Mouse (Mus musculus) layer of hippocampus, adult 18-20 months (tissue): ENCODE measurements at regions not wholly inside any gene's neighbourhood (a gene's known extent, or its start where the extent isn't known, plus 50 kb on each side); places are given as distances from the start of the nearest gene placed in this dataset.

Source experiments
- DNase-seq, 2 experiments: peaks; one replicate each; pipeline ENCODE4 v3.0.0; 2022; ENCODE audit warnings: low spot score in 2 of 2

DNA sequence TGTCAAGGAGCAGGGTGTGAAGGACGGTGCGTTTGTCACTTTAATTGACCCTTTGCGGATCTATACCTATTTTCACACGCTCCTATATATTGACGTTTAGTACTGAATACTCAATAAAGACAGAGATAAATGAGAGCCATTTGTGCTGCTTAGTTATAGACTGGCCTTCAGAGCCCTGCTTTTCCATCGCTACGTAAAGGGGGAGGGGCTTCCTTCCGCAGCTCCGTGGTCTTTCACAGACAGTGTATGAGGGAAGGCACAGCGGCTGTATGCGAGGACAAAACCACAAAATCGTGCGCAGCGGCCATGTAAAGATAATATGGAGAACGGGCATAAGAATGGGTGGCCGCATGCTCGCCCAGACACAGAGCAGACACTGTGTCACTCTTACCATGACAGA, 58.4 kb upstream of the Pced1b start:
- no peak for DNase-seq

DNA sequence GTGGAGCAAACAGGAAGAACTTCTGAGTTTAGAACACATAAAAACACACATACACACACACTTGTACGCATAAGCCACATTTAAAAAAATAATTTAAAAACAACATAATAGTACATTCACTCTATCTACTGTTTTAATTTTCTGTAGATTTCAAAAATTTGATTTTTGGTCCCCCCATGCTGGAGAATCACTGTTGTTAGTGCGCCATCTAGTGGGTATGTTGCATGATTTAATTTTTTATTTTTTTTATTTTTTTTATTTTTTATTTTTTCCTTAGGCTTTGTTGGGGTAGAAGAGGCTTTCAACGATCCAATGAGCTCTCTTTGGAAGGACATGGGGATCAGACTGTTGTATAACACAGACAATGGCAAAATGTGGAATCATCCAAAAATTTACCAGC, 59.1 kb upstream of the Pced1b start:
- DNase-seq: no peak

DNA sequence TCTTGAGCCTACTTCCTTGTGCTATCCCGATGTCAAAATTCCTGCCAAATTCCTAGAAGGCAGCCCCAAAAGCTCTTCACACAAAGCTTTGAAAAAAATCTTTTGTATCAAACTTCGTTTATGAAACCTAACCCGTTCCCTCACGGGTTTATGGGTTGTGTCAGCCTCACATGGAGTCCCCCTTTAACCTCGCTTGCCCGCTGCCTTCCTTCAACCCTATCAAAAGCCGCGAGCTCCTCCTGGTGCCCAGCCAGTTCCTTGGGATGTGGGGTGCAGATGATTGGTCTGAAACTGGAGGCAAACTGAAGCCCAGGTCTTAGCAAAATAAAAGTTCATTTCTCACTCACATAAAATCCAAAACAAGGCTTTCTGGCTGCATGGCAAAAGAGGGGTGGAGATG, 60.9 kb upstream of the Pced1b start:
- DNase-seq: no peak

DNA sequence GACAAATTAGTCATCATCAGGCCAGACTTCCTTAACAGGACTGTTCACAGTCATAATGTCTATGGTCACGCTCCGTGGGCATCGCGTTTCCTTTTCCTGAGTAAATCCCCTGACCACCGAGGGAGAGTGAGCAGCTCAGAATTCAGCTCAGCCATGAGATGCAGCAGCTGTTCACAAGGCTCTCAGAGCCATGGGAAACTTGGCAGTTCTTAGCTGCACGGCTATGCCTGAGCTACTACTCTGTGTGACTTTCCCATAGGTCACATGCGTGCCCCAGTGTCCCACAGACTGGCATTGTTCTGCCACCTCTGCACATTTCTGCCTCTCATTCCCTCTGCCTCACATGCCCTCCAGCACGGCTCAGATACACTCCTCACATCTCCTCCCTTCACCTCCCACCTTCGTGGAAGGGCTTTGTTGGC, 64.3 kb upstream of the Pced1b start:
- DNase-seq: no peak

DNA sequence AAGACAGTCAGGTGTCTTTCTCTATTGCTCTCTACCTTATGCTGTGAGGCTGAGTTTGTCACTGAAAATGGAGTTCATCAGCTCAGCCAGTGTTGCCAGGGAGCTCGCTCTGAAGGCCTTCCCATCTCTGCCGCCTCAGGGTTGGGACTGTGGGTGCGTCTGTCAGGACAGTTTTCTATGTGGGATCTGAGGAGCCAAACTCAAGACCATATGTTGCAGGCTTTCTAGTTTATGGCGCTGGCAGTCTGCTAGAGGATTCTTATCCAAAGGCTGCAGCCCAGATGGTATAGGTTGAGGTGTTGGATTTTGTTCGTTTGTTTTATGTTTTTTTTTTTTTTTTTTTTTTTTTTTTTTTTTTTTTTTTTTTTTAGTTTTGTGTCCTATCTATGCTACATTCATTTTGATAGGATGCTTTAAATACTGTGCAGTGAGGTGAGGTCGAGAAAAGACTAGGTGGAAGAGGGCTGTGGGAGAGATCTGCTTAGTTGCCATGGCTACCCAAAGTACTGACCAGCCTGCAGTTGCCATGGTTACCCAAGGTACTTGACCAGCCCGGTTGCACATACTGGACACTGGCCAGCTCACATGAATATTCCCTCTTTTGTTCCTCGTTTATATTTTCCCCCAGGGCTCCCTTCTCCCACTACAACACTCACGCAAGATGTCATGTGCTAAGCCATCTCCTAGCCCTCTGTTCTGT, 65.8 kb upstream of the Pced1b start:
- peak in 1 of 2 experiments; percentile 11 for DNase-seq

DNA sequence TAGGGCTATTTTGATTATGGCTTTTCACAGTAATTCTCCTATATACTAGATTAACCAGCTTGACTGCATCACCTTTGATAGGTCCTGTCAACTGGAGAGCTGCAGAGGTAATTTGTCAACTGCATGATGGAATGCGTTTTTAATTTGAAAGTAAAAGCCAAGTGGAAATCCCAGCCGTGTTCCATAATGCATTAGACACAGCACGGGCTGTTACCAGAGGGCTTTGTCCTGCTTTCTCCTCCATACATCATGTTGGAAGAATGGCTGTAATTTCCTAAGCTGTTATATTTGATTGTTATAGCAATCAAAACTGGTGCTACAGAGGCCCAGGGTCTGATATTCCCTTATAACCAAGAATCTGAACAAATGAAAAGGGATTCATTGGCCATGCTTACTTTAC, 68.6 kb upstream of the Pced1b start:
- DNase-seq: no peak

DNA sequence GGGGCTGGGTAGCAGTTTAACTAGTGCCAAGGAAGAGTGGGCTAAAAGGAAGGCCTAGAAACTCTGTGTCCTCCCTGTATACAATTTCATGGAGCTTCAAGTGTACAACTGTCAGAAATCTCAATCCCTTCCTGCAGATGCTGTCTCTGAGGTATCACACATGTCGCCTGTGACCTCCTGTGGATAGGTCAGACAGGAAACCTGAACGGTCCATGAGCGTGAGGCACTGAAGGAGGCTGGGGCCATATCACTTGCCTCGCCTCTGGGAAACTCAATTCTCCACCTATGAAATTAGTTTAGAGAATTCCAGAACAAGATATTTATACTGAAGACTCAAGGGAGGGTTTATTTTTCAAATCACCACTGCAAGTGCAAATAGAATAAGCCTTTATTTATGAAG, 69.1 kb upstream of the Pced1b start:
- no peak for DNase-seq

DNA sequence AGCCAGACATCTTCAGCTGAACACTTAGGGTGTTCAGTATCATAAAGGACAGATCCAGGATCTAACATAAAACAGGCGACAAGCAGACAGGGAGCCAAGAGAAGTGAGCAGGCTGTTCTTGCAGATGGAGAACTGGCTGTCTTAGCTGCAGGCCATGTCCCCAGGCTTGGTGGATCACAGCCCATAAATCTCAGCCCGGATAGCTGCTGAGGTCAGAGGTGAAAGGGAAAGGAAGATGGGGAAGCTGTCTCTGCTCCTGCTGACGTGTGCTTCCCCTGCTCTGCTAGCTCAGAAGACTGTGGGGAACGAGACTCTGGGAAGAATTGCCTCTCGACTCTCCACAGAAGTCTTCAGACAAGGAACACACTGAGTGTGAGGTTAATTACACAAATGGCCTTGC, 71.9 kb upstream of the Pced1b start:
- DNase-seq: no peak

DNA sequence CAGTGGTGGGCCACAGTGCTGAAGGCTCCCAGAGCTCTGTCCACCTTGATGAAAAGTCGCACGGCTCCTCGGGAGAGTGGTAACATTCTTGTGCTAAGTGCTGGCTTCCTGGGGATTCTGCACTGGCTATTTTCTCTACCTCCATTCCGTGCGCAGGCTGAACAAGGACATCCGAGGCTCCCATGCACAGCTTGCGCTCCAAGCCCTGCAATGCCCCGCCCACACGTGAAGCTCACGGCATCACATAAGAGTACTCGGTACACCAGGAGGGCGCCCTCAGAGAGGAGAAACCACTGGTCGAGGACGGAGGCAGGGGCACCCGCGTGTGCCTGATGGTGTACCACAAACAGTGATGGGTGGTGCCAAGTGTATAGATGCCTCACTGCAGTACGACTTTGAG, 73.7 kb upstream of the Pced1b start:
- no peak for DNase-seq

DNA sequence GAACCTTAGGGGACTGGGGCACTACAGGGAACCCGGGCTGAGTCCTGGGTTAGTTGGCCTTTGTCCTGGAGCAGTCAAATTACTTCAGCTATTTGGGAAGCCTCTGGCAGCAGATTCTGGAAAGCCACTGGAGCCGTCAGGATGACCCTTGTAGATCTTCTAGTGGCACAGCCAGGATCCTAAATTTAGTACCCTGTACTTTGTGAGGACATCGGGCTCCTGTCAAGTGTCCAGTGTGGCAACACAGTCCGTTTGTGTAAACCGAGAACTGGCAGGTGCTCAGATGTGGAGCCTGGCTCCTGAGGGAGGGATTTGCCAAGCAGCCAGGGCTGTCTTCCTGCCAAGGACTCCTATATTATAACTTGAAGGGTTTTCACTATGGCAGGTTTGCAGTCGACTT, 76.8 kb upstream of the Pced1b start:
- no peak for DNase-seq

DNA sequence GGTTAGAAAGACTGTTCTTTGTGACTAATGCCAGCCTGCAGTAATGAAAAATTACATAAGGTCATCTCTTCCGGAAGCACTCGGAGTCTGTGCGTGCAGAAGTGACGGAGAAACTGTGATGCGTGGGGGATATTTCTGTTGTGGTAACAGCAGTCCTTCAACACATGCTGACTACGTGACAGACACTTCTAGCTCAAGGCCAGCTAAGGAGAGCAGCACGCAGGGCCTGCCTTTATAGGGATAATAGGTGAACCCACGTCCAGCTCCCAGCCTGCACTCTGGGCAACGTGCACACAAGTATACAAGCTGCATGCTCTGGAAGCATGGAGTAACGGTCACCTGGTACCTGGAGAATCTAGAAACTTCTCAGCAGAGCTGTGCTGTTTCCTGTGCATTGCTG, 77.5 kb upstream of the Pced1b start:
- DNase-seq: no peak

DNA sequence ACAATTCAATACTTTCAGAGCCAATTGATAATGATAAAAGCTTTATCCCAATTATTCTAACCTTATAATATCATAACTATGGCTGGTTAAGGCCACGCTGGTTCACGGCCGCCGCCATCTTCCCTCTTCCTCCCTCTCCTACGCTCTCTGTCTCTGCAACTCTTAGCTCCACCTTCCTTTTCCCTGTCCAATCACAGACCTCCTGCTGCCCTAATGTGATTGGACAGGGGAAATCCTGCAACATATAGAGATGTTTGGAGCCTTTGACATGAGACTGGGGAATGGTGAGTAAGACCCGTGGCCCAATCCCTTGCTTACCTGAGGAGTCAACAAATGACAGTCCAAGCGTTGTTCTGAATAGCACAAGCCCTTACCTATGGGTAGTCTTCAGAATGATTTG, 79.8 kb upstream of the Pced1b start:
- no peak for DNase-seq

DNA sequence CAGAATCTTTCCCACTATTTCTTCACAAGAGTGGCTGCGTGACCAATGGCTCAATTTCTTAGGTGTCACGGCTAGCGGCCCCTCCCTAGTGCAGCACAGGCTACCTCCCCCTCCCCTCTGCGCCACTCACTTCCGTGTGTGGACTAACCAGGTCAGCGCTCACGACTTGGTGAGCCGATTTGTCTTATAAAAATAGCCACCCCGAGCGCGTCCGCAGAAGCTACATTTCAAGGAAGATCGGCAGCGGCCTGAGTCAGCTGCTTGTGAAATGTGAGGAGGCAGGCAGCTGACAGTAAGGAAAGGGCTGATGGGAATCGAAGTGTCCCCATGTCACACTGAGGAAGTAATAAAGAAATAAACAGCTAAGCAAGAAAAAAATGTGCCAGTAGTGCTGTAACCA, 82.3 kb upstream of the Pced1b start:
- DNase-seq: no peak

DNA sequence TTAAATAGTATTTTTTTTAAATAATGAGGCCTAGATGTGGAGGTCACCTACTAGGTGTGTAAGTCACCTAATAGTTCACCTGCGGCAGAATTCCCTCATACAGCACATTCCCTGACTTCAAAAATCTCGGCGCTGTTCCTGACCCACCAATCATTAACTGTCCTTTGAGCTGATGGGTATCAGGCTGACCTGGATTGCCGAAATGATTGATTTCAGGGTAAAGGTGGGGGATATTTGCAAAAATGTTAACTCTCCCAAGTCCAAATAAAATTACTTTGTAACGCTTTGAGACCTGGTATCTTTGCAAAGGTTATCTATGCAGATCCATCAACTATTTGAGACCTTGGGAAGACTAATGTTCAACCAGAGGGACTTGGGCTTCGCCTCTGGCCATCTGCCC, 82.9 kb upstream of the Pced1b start:
- DNase-seq: no peak

DNA sequence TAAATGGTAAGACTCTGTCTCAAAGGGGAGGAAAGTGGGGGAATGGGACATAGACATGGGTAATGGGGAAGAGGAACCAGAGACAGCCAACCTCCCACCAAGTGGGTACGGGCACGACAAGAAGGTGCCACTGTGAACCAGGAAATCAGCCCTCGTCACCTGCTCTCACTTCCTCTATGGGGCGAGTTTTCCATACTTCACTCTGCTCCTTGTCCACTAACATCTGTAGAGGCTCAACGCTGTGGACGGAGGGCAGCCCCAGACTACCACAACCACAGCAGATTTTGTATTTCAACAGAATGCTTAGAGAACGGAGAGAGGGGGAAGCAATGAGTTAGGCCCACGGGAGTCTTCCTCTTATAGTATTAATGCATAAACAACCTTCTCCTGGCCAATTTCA, 83.8 kb upstream of the Pced1b start:
- DNase-seq: no peak

DNA sequence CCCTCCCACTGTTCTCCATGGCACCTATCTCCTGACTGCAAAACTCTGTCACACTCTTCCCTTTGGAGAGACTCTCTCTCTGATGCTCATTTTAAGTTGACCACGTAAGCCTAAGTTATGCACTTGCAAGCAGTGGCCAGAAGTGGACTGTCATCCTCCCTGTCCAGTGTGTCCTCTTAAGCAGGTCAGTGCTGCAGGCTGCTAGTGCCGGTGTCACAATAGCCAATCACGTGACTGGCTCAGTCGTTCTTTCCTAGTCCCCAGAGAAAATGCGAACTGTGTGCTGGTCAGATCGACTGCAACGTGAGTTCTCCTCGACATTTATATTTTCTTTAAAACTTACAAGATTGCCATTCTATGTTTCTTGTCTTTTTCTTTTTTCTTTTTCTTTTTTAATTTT, 84.6 kb upstream of the Pced1b start:
- no peak for DNase-seq

DNA sequence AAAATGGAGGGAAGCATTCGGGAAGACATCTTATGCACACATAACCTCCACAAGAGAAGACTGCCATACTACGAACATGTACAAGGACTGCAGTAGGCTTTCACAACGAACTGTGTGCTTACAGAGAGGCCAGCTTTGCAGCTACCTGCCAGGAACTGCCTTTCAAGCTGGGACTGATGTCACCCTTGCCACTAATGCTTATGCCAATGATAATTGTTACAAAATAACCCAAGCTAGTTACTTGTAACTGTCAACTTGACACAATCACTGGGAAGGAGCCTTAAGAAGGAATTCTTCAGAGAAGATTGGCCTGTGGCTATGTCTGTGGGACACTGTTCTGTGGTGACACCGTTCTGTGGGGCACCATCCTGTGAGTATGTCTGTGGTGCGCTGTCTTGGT, 85.4 kb upstream of the Pced1b start:
- no peak for DNase-seq

DNA sequence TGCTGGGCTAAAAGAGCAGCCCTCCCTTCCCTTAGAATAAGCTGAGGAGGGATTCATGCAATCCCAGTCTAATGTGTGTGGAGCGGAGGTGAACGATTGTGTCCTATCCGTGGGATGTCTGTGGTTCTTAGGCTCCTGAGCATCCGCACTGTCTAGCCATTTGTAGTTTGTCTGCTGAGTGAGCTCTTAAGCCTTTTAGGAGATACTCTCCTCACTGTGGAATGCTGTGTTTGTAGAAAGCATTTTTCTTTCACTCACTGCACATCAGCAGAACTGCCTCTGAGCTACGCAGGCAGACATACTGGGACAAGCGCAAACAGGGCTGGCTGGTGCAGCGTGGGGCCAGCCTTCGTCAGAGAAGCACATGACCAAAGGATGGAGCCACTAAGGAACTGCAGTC, 94.6 kb upstream of the Pced1b start:
- DNase-seq: peak in 1 of 2 experiments; percentile 23

DNA sequence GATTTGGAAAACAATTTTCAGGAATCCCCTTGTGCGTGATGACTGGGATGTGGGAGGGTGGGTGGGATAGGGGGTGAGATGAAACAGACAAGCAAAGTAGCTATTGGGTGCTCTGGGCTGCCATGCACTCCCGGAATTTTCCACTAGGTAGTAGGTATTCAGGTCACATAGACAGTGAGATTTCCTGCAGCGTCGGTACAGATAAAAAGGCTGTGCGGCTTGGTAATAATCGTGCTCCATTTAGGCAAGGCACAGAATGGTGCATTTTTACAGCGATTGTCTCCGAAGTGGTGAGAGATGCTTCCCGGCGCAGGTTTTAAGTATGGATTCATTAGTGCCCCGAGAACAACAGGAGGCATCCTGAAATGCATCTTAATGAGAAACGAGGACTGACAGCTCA, 95.1 kb upstream of the Pced1b start:
- peak in 1 of 2 experiments; percentile 9 for DNase-seq

DNA sequence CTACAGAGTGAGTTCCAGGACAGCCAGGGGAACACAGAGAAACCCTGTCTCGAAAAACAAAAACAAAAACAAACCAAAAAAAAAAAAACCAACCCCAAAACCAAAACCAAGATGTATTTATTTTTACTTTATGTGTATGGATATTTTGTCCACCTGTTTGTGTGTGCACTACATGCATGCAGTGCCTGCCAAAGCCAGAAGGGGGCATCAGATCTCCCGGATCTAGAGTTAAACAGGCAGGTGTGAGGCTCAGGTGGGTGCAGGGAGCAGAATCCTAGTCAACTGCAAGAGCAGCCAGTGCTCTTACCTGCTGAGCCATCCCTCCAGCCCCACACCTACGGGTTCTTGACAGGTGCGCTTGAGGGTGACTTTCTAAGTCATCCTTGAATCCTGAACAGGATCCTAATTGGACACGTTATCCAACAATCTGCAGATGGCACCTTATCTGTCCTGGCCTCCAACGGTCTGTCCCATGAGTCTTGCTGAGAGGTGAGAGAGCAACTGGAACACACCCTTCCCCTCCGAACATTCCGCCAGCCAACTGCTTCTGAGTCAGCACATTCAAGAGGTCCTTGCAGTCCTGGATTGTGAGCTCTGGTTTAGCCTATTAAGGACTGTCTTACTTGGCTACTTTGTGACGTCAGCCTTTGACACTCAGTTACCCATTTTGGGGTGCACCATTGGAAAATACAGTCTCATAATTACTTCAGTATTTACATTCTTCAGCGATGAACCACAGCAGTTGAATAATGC, 95.4 kb upstream of the Slc38a4 start:
- DNase-seq: no peak

DNA sequence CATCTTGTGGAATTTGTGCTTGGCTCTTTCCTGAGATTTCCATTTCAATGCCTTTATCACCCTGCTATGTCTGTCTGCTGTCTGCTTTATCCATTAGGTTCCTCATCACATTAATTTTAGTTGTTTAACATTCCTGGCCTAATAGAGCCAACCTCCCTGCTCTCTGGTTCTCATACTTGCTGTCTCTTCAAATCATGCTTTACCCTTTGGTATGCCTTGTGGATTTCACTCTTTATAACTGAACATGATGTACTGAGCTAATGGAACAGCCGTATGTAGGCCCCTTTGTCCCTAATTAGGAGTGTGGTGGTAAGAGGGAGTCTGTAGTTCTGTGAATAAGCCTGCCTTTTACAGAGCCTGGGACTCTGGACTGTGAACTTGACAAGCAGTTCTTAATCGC, 86.2 kb upstream of the Slc38a4 start:
- DNase-seq: no peak

DNA sequence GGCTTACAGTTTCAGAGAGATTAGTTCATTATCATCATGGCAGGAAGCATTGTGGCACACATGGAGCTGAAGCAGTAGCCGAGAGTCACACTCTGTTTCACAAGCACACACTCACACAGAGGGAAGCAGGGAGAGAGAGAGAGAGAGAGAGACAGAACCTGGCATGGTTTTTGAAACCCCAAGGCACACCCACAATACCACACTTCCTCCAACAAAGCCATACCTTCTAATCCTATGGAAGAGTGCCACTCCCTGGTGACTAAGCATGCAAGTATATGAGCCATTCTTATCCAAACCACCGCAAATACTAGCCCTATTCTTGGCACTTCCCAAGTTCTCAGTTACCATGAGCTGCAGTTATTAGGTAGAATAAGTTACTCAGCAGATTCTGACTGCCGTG, 82.5 kb upstream of the Slc38a4 start:
- DNase-seq: no peak

DNA sequence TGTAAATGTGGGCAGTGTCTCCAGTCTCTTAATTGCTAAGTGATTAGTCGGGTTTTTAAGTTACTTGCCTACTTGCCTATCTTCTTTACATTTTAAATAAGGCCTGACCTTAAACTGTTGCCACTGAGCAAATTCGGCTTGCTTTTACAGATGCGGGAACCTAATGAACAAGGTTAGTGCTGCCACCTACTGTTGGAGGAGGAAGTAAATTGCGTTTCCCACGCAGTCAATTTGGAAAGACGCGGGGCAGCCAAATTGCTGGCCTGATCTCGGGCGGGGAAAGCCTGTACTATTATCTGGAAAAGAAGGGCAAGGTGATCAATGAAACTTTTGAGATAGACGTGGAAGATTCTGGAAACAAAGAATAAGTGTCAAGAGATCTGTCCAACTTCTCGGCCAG, 79.5 kb upstream of the Slc38a4 start:
- peak; percentile 13 to 71 for DNase-seq
